Mouse (Mus musculus) CD4-positive helper T cell, adult 2 months (primary cell): Measurements from ENCODE around the gene Anapc2.
A peak's percentile ranks its signal among the peaks of the same experiment; 100 is the strongest.
"Not testable (repeated sequence)": the region's sequence is repeated elsewhere in the genome, so short reads cannot be mapped to it uniquely, and the experiment has no call there.

Experiments
- DNase-seq: peaks from one replicate; pipeline ENCODE4 v3.0.0-alpha.2; 2012; ENCODE audit warnings: low read depth, missing footprints, low spot score

The Anapc2 gene

GRCm38 (mm10) chr2:25240723-25241437, 31.4 kb upstream of the Anapc2 start:
- DNase-seq = peak; percentile 66

GRCm38 (mm10) chr2:25241438-25241775, 30.9 kb upstream of the Anapc2 start:
- DNase-seq = peak; percentile 36

GRCm38 (mm10) chr2:25242101-25242506, 30.2 kb upstream of the Anapc2 start, which contains the start of the genes Rnf208 and Cysrt1:
Gene Rnf208, plus strand, starts transcription at chr2:25242255.
Gene Cysrt1, minus strand, starts transcription at chr2:25242452.
- DNase-seq = peak; percentile 46

GRCm38 (mm10) chr2:25243342-25243741, 28.9 kb upstream of the Anapc2 start:
- DNase-seq = no peak

- DNase-seq = no peak
Measured at GRCm38 (mm10) chr2:25244144-25244543, 28.1 kb upstream of the Anapc2 start.

- DNase-seq = no peak
Measured at GRCm38 (mm10) chr2:25246183-25247072, 25.9 kb upstream of the Anapc2 start, which contains the start of gene AL732309.1. Gene AL732309.1, minus strand, starts transcription at chr2:25246863.

- DNase-seq = peak; percentile 44
Measured at GRCm38 (mm10) chr2:25252331-25252730, 19.9 kb upstream of the Anapc2 start.

- peak; percentile 94 for DNase-seq
Measured at GRCm38 (mm10) chr2:25255284-25255779, 16.9 kb upstream of the Anapc2 start, which contains the start of gene Tmem203. Gene Tmem203, plus strand, starts transcription at chr2:25255439.

- peak; percentile 79 for DNase-seq
Measured at GRCm38 (mm10) chr2:25256443-25257109, 15.7 kb upstream of the Anapc2 start.

- DNase-seq = not testable (repeated sequence)
Measured at GRCm38 (mm10) chr2:25257250-25257649, 15.0 kb upstream of the Anapc2 start.

- peak; percentile 44 for DNase-seq
Measured at GRCm38 (mm10) chr2:25258887-25259286, 13.4 kb upstream of the Anapc2 start.

GRCm38 (mm10) chr2:25261870-25262269, 10.4 kb upstream of the Anapc2 start:
- DNase-seq = no peak

GRCm38 (mm10) chr2:25262291-25262767, 9.9 kb upstream of the Anapc2 start, which contains the start of gene Tprn:
Gene Tprn, plus strand, starts transcription at chr2:25262618.
- peak; percentile 96 for DNase-seq

GRCm38 (mm10) chr2:25262795-25263622, 9.3 kb upstream of the Anapc2 start:
- DNase-seq = peak; percentile 82

GRCm38 (mm10) chr2:25263623-25264285, 8.5 kb upstream of the Anapc2 start:
- no peak for DNase-seq

- DNase-seq = no peak
Measured at GRCm38 (mm10) chr2:25264286-25264660, 8.0 kb upstream of the Anapc2 start.

GRCm38 (mm10) chr2:25264851-25265250, 7.4 kb upstream of the Anapc2 start:
- no peak for DNase-seq

- no peak for DNase-seq
Measured at GRCm38 (mm10) chr2:25265897-25266656, 6.2 kb upstream of the Anapc2 start.

- DNase-seq = no peak
Measured at GRCm38 (mm10) chr2:25266720-25267119, 5.6 kb upstream of the Anapc2 start.
